In the genomic region with DNA sequence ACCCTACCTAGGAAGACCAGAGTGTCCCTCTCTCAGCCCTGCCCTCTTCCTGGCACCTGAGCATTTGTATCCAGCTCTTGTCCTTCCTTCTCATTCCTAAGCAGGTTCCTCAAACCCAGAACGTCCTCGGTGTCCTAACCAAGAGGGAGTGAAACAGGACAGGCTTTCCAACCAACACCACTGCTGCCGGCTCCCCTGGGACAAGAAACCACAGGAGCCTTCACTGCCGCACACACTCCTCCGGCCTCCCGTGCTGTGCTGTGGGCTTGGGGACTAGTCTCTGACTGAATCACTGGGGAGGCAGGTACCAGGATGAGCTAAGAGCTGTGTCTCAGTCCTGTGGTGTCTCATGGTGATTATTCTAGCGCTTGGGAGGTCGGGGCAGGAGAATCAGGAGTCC, we compare ENCODE assay signal across 23 mouse cellular contexts. TPM values are rescaled to one million over a fixed set of nuclear protein-coding genes. Genes with fewer than 3 reads are reported as not detected.
DNase-seq lines count a peak whose midpoint lies in the region; ATAC-seq and TF ChIP-seq lines count a peak whose summit lies in the region.
"Had no signal": no experiment of that assay in that cellular context is flagged by ENCODE, and none has a peak within 500 bp of the region (broad histone marks: within the 10 kb centered on the region; RNA-seq: fewer than 3 reads in every experiment).

No protein-coding gene starts in this region.

- H3K4me2 ChIP-seq in CH12.LX (ENCODE audit: insufficient read depth, low read depth, poor library complexity, severe bottlenecking), result peak overlapping the region; percentile 13; the same call in 1 of the 2 replicates
- H3K4me2 ChIP-seq in neural tube, embryonic 15.5 days, result no peak overlapping the region
- H3K4me2 ChIP-seq: embryonic facial prominence, embryonic 12.5 days; hindbrain, embryonic 14.5 days had no signal

- TF ChIP-seq CTCF in CH12.LX (conservative IDR thresholded peaks at IDR 0.05 in 1 of 2, IDR thresholded peaks at IDR 0.05 in 1 of 2; ENCODE audit: low read depth in 2 of 2, low read length in 2 of 2), result no peak

- no peak for TF ChIP-seq RAD21 in CH12.LX (IDR thresholded peaks at IDR 0.05; ENCODE audit: low read depth, low read length)

- dilution Hi-C loops in CH12.LX (cut with MboI; ENCODE audit: extremely low pct_ligation_motif_present, extremely low pct_unique_long_range_greater_than_20kb, low sequenced_read_pairs), result no loop called here

- peak; percentile 83 for DNase-seq in heart, adult 11 months
- no peak for DNase-seq in heart, postnatal 25 days (ENCODE audit: low spot score)
- DNase-seq in testis, postnatal 10 days (ENCODE audit: low spot score), result peak; percentile 39
- no peak for DNase-seq in testis, postnatal 14 days (ENCODE audit: low spot score)
- DNase-seq in 3134 (ENCODE audit: extremely low read depth, insufficient read length, low spot score) (peak; percentile 73), CH12.LX (ENCODE audit: extremely low read depth) (no peak)
- no peak for DNase-seq in spleen, postnatal 36 days (ENCODE audit: low spot score in 2 of 2)
- DNase-seq: adrenal gland, postnatal 10 days; B cell, adult 2 months; cerebellum, adult 11 months; cerebellum, adult 8-10 months; embryo, embryonic 11 days; heart, postnatal 10 days had no signal

- H3K9ac ChIP-seq in CH12.LX (ENCODE audit: insufficient read depth, low read depth), result no peak overlapping the region
- H3K9ac ChIP-seq in neural tube, embryonic 15.5 days (replicated peaks), result no peak overlapping the region
- H3K9ac ChIP-seq: embryonic facial prominence, embryonic 12.5 days; hindbrain, embryonic 14.5 days had no signal

- TF ChIP-seq POLR2A in CH12.LX (IDR thresholded peaks at IDR 0.05; ENCODE audit: low read depth, low read length), result no peak

- H3K9me3 ChIP-seq in CH12.LX (replicated peaks; ENCODE audit: low read length), result peaks cover 5% of the 10 kb centered on the region
- H3K9me3 ChIP-seq in neural tube, embryonic 15.5 days (replicated peaks), result no peaks in the 10 kb centered on the region
- H3K9me3 ChIP-seq: embryonic facial prominence, embryonic 12.5 days; heart, embryonic 10.5 days; hindbrain, embryonic 10.5 days had no signal

- no peaks in the 10 kb centered on the region for H3K36me3 ChIP-seq in CH12.LX (replicated peaks in 1 of 2; ENCODE audit: control insufficient read depth in 1 of 2, insufficient read depth in 1 of 2, low read length in 1 of 2)
- no peaks in the 10 kb centered on the region for H3K36me3 ChIP-seq in neural tube, embryonic 15.5 days
- H3K36me3 ChIP-seq: embryonic facial prominence, embryonic 12.5 days; heart, embryonic 10.5 days; hindbrain, embryonic 10.5 days had no signal

- no peak for TF ChIP-seq EP300 in CH12.LX (IDR thresholded peaks at IDR 0.05; ENCODE audit: low read length)

- intact Hi-C loops in heart, postnatal 25 days (cut with DNase I), result no loop called here

- H3K27me3 ChIP-seq in CH12.LX (replicated peaks), result peaks cover 58% of the 10 kb centered on the region
- no peaks in the 10 kb centered on the region for H3K27me3 ChIP-seq in neural tube, embryonic 15.5 days (replicated peaks)
- H3K27me3 ChIP-seq: embryonic facial prominence, embryonic 12.5 days had no signal

- H3K4me3 ChIP-seq in CH12.LX (replicated peaks in 1 of 3; ENCODE audit: low read depth in 2 of 3, low read length in 2 of 3, poor library complexity in 1 of 3), result no peak overlapping the region
- H3K4me3 ChIP-seq in neural tube, embryonic 15.5 days (replicated peaks), result no peak overlapping the region
- H3K4me3 ChIP-seq: embryonic facial prominence, embryonic 12.5 days; heart, embryonic 10.5 days; hindbrain, embryonic 10.5 days had no signal

- WGBS in neural tube, embryonic 15.5 days, result 74% methylated on average over 8 of the region's 8 CpGs

- ATAC-seq in neural tube, embryonic 15.5 days (ENCODE audit: low FRiP score), result no peak
- ATAC-seq: CD4-positive, CD25-positive, alpha-beta regulatory T cell, adult 4 months; forebrain, embryonic 16.5 days had no signal

- in situ Hi-C loops in CH12.LX (cut with MboI; ENCODE audit: low pct_ligation_motif_present, low pct_unique_long_range_greater_than_20kb, low sequenced_read_pairs), result no loop called here

- no peaks in the 10 kb centered on the region for H3K79me2 ChIP-seq in CH12.LX (replicated peaks; ENCODE audit: control insufficient read depth, extremely low read depth, insufficient read depth, poor library complexity, severe bottlenecking)

- H3K4me1 ChIP-seq in CH12.LX (ENCODE audit: control insufficient read depth in 1 of 2, insufficient read depth in 2 of 2), result peaks cover 10 to 23% of the 10 kb centered on the region in 2 experiments
- no peaks in the 10 kb centered on the region for H3K4me1 ChIP-seq in neural tube, embryonic 15.5 days

- no peak overlapping the region for H3K27ac ChIP-seq in CH12.LX (ENCODE audit: insufficient read depth, low read depth)
- H3K27ac ChIP-seq in neural tube, embryonic 15.5 days (replicated peaks), result no peak overlapping the region
- H3K27ac ChIP-seq: embryonic facial prominence, embryonic 12.5 days; heart, embryonic 10.5 days; hindbrain, embryonic 10.5 days; hindbrain, embryonic 14.5 days had no signal

TF ChIP-seq in CH12.LX, 34 proteins besides CTCF, POLR2A, EP300 and RAD21:
- TF ChIP-seq RCOR1 (conservative IDR thresholded peaks at IDR 0.05; ENCODE audit: low read depth, low read length), result no peak
- peak; percentile 62 for TF ChIP-seq BHLHE40 (IDR thresholded peaks at IDR 0.05; ENCODE audit: low read depth, low read length)

RNA-seq across cellular contexts. Expression of a gene that starts 14.1 kb away (rescaled TPM):
- total RNA-seq in heart, postnatal 25 days (2021), result 100 to 1,000 TPM; 121 to 138 TPM
- total RNA-seq in CH12.LX (2012; rRNA removed), result 0.34 and 0.38 TPM in 2 replicates
- total RNA-seq in CH12.LX (2014; rRNA removed), result 0.12 TPM in 1 of 2 replicates, not detected in the other
- 0.57 TPM in 1 of 2 replicates, not detected in the other for polyA plus RNA-seq in CH12.LX (2012; ENCODE audit: insufficient read length, low read depth)
- polyA plus RNA-seq in neural tube, embryonic 15.5 days (2015; fragmentation: Nextera tagmentation; extraction: Ambion mirVana), result 84.6 and 86.6 TPM in 2 replicates
- total RNA-seq: MEL had no signal

RNA-seq across cellular contexts. Expression of a gene that starts 27.4 kb away (rescaled TPM):
- 1 to 10 TPM in 1 of 2 experiments, under 1 TPM in 1; 0.84 to 1.1 TPM for total RNA-seq in heart, postnatal 25 days (2021)
- not detected in 2 replicates for total RNA-seq in CH12.LX (2012; rRNA removed)
- not detected in 2 replicates for total RNA-seq in CH12.LX (2014; rRNA removed)
- not detected in 2 replicates for polyA plus RNA-seq in CH12.LX (2012; ENCODE audit: insufficient read length, low read depth)
- polyA plus RNA-seq in neural tube, embryonic 15.5 days (2015; fragmentation: Nextera tagmentation; extraction: Ambion mirVana), result 0.18 and 0.37 TPM in 2 replicates
- total RNA-seq: common myeloid progenitor, adult 5-6 weeks; granulocyte monocyte progenitor cell, adult 5-6 weeks; MEL had no signal
- polyA plus RNA-seq: hindbrain, embryonic 14.5 days had no signal

RNA-seq across cellular contexts. Expression of a gene that starts 32.2 kb away (rescaled TPM):
- 10 to 100 TPM; 19.2 to 24.0 TPM for total RNA-seq in heart, postnatal 25 days (2021)
- total RNA-seq in CH12.LX (2012; rRNA removed), result 67.3 and 93.0 TPM in 2 replicates
- total RNA-seq in CH12.LX (2014; rRNA removed), result 134 and 146 TPM in 2 replicates
- 310 and 338 TPM in 2 replicates for polyA plus RNA-seq in CH12.LX (2012; ENCODE audit: insufficient read length, low read depth)
- polyA plus RNA-seq in neural tube, embryonic 15.5 days (2015; fragmentation: Nextera tagmentation; extraction: Ambion mirVana), result 3.6 and 20.7 TPM in 2 replicates

RNA-seq across cellular contexts. Expression of a gene that starts 49.2 kb away (rescaled TPM):
- total RNA-seq in heart, postnatal 25 days (2021), result 10 to 100 TPM; 16.0 to 17.2 TPM
- total RNA-seq in CH12.LX (2012; rRNA removed), result 36.7 and 40.2 TPM in 2 replicates
- total RNA-seq in CH12.LX (2014; rRNA removed), result 25.1 and 28.8 TPM in 2 replicates
- 31.2 and 31.8 TPM in 2 replicates for polyA plus RNA-seq in CH12.LX (2012; ENCODE audit: insufficient read length, low read depth)
- polyA plus RNA-seq in neural tube, embryonic 15.5 days (2015; fragmentation: Nextera tagmentation; extraction: Ambion mirVana), result 28.9 and 29.4 TPM in 2 replicates

RNA-seq across cellular contexts. Expression of a gene that starts 58.3 kb away (rescaled TPM):
- total RNA-seq in heart, postnatal 25 days (2021), result 10 to 100 TPM; 17.7 to 31.0 TPM
- 0.13 and 0.76 TPM in 2 replicates for total RNA-seq in CH12.LX (2012; rRNA removed)
- 0.15 and 0.19 TPM in 2 replicates for total RNA-seq in CH12.LX (2014; rRNA removed)
- 0.12 TPM in 1 of 2 replicates, not detected in the other for polyA plus RNA-seq in CH12.LX (2012; ENCODE audit: insufficient read length, low read depth)
- polyA plus RNA-seq in neural tube, embryonic 15.5 days (2015; fragmentation: Nextera tagmentation; extraction: Ambion mirVana), result 4.8 and 6.7 TPM in 2 replicates
- total RNA-seq: common myeloid progenitor, adult 5-6 weeks; granulocyte monocyte progenitor cell, adult 5-6 weeks had no signal
- polyA plus RNA-seq: CD4-positive, CD25-positive, alpha-beta regulatory T cell, adult 4 months had no signal

Comparison
In these comparisons a context has a peak if more than half of its experiments do, and no peak if none do; other contexts are left out.
1. DNase-seq: peak in heart, adult 11 months (single experiment), testis, postnatal 10 days (single experiment) and 3134 (single experiment); none in heart, postnatal 25 days (single experiment), testis, postnatal 14 days (single experiment), CH12.LX (single experiment) and spleen, postnatal 36 days (0 of 2).
2. RNA of a gene that starts 14.1 kb away (total RNA-seq): 121 to 138 TPM in heart, postnatal 25 days; 0.12 to 0.38 TPM in CH12.LX; every median in the first group is over 10 times any median in the second.